Mouse (Mus musculus) E14TG2a.4 (cell line): ENCODE results near the gene Agap2.
A peak's percentile ranks its signal among the peaks of the same experiment; 100 is the strongest.

ENCODE experiments used
- CTCF ChIP-seq: conservative IDR thresholded peaks from 2 replicates; pipeline ENCODE4 v1.5.1; 2014; ENCODE audit warnings: low read length
- NANOG ChIP-seq: IDR thresholded peaks from 2 replicates; pipeline ENCODE4 v1.6.1; 2014; ENCODE audit warnings: borderline replicate concordance, low read length, mixed read lengths
- POU5F1 ChIP-seq: IDR thresholded peaks from 2 replicates; pipeline ENCODE4 v1.6.1; 2014; ENCODE audit warnings: low read length, borderline replicate concordance

DNA sequence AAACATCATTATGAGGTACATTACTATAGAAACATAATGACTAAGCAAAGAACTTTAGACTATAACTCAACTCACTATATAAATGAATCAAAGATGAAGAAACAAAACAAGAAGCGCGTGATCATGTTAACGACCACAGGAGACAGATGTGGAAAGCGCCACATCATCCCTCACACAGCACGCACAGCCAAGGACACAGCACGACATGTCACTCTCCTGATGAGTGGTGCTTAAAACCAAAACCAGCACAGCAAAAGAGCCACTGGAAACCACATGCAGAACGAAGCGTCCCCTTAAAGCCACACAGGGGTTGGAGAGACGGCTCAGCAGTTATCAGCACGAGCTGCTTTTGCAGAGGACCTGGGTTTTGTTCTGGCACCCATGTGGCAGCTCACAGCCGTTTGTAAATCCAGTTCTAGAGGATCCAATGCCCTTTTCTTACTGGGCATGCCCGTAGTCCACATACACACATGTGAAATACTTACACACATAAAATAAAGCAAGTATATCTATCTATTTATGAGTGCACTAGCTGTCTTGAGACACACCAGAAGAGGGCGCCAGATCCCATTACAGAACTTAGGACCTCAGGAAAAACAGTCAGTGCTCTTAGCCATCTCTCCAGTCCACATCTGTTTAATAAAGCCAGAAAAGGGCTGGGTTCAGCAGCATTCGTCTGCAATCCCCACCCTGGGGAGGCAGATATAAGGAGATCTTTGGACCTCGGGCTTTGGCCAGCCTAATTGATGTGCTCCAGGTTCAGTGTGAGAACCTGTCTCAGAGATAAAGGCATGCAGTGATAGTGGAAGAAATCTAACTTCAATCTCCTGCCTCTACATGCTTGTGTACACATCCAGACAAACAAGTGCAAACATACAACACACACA is 36.2 kb downstream of the Agap2 start:
- peak; percentile 37 for TF ChIP-seq CTCF
- TF ChIP-seq POU5F1, result no peak
- no peak for TF ChIP-seq NANOG
